Mouse (Mus musculus) gastrocnemius, postnatal 25 days (tissue): ENCODE data around the gene Slc1a2. TPM values are rescaled to one million over a fixed set of nuclear protein-coding genes. Genes with fewer than 3 reads are reported as not detected.

Experiments used
- DNase-seq: peaks from one replicate; pipeline ENCODE4 v3.0.0; 2022
- total RNA-seq, 2 experiments: library from RNA; stranded (reverse); gene quantifications; 1 replicate in 1 of 2; 2 replicates in 1 of 2; pipeline ENCODE4 v1.2.3; 2021

Gene Slc1a2
- total RNA-seq, 2 experiments from 2014 or later, result 0.05 to 0.69 TPM

DNA sequence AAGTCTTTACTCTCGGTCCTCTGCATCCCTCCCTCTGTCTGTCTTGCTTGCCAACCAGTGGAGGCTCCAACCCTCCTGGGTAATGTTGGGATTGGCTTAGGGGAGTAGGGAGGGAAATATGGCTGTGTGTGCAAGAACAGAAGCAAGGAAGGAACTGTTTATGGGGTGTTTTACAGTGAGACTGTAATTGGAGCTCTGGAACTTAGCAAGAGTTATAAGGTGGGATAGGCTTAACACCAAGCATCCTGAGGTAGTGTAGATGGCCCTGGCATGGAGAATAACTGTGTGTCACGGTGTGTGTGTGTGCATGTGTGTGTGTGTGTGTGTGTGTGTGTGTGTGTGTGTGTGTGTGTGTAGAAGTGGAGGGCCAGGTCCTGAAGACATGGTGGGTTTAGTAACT lies 55.9 kb downstream of the Slc1a2 start:
- DNase-seq, result no peak

DNA sequence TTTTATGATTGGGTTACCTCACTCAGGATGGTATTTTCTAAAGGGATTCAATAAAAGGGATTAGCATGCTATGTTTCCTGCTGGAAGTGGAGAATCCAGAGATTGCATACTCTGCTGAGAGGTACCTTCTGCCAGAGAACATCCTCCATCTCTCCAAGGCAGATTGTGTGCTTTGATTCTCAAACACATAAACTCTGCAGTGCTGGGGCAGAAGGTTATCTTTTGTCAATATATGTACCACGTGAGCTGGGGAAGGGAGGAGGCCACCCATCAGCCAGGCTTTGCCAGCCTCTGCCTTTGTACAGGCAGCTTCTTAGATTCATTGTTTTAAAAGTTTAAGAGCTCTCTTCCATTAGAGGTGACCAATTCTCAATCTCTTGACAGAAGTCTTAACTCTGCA lies 57.3 kb downstream of the Slc1a2 start:
- no peak for DNase-seq

DNA sequence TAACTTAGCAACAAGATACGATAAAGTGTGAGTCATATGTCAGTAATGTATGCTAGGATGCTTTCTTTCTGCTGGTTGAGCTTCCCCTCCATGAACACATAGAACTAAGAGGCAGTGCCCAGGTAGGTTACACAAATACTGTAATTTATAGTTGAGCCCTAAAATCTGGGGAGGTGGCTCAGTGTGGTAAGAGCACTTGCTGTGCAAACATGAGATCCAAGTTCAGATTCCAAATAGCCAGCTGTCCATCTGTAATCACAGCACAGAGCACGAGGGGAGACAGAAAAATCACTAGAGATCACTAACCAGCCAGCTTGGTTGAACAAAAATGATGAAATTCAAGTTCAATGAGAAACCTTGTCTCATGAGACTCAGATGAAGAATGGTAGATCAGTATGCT lies 63.4 kb downstream of the Slc1a2 start:
- DNase-seq, result no peak

DNA sequence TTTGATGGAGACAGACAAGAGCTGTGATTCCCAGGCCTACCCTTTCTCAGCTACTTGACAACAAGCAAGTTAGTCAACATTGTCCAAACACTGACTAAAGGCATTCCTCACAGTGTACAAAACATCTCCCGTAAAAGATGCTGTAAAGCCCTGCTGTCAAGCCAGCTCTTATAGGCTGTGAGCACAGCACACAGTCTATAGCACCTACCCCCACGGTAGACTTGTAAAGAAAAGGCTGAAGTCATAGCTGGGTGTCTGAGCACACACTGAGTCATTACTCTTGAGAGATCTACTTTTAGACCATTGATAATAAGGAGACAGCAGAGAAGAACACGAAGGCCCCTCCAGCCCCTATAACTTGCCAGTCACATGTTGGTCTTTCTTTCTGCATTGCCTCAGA lies 66.6 kb downstream of the Slc1a2 start:
- no peak for DNase-seq

GRCm38 (mm10) chr2:102730386-102730785 lies 71.9 kb downstream of the Slc1a2 start:
- DNase-seq, result no peak

GRCm38 (mm10) chr2:102730788-102731187 lies 72.3 kb downstream of the Slc1a2 start:
- no peak for DNase-seq

DNA sequence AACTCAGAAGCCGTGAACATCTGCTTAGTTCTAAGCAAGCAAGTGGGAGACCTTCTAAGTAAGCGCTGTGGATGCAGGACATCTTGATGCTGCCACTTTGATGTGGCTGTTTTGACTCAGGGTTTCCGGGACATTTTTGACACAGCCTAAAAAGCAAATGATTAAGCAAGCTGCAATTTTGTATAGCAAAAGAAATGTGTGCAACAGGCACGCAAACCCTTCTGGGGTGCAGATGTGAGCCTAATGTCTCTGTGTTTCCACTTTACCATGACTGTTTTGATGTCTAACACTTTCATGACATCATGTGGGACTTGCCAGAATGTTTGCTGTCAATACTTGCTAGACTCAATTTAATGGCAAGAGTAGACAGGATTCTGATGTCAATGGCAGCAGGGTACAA lies 74.7 kb downstream of the Slc1a2 start:
- DNase-seq, result no peak

DNA sequence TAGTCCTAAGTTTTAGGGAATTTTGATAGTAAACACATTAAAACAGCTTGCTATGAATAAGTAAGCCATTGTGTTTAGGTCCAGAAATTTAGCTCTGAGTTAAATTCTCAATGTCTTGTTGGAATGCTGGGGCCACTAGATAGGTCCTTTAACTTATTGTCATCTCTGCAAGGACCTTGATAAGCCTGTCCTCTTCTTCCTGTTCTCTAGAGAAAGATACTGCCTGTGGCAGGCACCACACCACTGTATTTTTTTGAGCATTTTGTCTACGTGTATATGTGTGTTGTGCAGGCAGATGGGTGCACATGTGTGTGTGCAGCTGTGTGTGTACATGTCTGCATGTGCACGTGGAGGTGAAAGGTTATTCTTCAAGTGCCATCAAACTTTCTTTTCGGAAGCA lies 75.6 kb downstream of the Slc1a2 start:
- DNase-seq, result no peak

DNA sequence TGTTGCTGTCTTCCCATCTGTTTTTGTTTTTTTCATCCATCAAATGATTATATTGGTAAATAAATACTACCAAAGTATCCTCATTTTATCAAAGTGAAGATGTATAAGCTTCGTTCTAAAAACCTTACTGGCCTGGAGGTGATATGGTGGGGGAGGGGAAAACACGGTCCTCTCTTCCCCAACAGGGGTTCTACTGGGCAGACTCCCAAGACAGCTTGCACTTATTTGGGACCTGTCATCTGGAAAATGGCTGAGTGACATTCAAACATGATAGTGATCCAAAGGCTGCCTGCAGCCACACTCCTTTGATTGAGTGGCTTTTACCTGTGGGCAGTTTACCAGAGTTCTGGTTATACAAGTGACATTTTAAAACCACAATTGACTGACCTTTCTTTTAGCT lies 76.6 kb downstream of the Slc1a2 start:
- no peak for DNase-seq

- DNase-seq, result no peak
Measured at GRCm38 (mm10) chr2:102735811-102736210, 77.4 kb downstream of the Slc1a2 start.

DNA sequence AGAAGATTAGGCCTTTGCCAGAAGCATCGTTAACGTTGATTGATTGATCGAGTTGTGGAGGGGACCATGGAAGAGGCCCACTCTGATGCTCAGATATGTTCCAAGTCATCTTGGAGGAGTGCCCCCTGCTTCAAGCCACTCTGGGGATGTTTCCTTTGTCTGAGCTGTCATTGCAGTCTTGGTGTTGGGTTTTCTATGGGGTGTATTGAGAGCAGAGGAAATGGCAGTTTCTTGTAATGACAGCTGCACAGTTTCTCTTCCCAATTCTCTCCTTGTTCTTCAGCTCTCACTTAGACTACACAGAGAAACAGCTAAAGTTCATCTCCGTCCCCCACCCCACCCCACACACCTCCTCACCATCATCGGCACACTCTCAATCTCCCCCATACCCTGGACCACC lies 78.0 kb downstream of the Slc1a2 start:
- DNase-seq, result no peak

GRCm38 (mm10) chr2:102738852-102739251 lies 80.4 kb downstream of the Slc1a2 start:
- no peak for DNase-seq

DNA sequence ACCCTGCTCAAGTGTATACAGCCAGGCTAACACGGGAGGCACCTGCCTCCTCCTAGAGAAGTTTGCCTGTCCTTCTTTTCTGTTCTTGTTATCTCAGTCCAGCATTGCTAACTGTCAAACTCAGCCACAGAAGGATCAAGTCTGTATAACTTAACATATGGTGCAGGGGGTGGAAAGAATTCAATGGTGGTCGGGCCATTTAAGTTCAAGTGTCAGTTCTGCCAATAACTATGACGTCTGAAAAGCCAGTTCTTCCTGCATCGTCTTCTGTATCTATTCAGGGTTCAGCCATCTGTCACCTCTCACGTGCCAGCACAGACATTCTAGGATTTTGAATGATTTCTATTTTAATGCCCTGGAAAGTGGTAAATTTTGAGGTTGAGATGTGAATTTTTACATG lies 84.2 kb downstream of the Slc1a2 start:
- no peak for DNase-seq

DNA sequence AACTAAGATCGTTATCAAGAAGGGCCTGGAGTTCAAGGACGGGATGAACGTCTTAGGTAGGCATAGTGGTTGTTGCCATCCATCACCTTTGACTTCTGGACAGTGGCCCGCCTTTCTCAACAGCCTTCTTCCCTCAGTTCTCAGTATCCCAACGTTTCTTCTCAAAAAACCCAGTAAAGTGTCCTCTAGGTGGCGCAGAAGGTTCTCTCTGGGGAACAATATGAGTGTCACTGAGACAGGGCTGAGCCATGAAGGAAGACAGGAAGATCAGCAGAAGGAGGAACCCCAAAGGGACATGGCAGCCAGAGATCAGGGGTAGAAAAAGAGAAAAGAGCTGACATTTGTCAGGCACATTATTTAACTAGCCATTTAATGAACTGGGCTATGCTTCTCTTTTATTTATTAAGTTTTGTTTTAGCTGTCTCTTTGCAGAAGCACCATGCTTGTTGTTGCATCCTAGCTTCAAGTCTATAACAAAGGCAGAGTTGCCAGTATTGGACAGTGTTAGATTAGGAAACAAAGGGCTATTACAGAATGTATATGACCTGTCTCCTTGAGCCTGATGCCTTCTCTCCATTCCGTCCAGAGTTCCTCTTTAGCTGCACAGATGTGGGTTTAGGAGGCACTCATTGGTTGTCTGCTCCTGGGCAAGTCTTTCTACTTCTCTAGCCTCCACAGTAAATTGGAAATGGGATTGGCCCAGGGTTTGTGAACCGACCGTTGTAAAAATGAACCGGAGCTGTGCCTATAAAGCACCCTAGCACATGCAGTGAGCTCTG lies 85.6 kb downstream of the Slc1a2 start:
- no peak for DNase-seq

- peak; percentile 10 for DNase-seq
Measured at GRCm38 (mm10) chr2:102745259-102745906, 86.9 kb downstream of the Slc1a2 start.

GRCm38 (mm10) chr2:102747758-102748157 lies 89.3 kb downstream of the Slc1a2 start:
- DNase-seq, result no peak

- DNase-seq, result no peak
Measured at GRCm38 (mm10) chr2:102749926-102750325, 91.5 kb downstream of the Slc1a2 start.

DNA sequence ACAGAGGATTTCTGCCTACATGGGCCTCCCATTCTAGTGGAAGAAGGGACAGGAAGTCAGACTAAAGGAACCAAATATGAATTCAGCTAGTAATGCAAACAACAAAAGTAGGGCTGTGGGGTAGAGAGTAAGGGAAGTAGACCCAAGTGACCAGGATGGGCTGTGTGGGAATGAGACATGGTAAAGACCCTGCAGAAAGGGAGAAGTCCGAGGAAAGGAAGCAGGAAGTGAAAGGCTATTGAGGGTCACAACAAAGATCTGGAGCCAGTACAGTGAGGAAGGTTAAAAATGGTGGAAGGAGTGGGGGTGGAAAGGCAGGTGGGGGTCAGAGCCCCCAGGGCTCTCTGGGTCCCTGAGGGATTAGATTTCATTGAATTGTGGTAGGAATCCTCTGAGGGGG lies 93.4 kb downstream of the Slc1a2 start:
- DNase-seq, result no peak

- no peak for DNase-seq
Measured at GRCm38 (mm10) chr2:102757241-102757860, 98.9 kb downstream of the Slc1a2 start.

GRCm38 (mm10) chr2:102759479-102759878 lies 101.0 kb downstream of the Slc1a2 start:
- no peak for DNase-seq

DNA sequence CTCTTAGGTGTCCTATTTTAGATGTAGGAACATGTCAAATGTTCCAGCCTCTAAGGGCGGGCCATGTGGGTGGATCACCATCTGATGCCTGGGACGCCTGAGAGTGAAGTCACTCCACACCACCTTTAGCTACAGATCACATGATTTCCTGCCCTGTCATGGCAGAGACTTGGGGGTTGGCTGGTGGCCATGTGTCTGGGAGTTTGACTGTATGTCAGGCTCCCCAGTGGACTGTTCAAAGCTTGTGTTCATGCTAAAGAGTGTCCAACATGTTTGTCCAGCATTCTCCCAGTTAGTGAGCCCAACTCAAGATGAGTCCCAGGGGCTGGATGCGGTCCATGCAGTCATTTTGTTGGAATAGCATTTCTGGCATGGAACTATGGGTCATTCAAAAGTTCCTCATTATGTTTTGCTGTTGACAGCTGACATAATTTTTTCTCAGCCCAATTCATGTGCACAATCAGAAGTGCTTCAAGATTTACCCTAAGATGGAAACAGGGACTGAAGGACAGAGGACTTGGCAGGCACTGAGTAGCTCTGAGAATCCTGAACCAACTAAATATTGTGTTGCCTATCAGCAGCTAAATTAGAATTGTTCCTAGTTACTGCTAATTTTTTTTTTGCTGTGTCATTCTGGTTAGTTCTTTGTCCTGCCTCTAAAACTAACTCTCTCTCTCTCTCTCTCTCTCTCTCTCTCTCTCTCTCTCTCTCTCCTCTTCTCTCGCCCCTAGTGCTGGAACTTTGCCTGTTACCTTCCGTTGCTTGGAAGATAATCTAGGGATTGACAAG lies 102.0 kb downstream of the Slc1a2 start:
- peak; percentile 30 for DNase-seq

- no peak for DNase-seq
Measured at GRCm38 (mm10) chr2:102763176-102763575, 104.7 kb downstream of the Slc1a2 start.

DNA sequence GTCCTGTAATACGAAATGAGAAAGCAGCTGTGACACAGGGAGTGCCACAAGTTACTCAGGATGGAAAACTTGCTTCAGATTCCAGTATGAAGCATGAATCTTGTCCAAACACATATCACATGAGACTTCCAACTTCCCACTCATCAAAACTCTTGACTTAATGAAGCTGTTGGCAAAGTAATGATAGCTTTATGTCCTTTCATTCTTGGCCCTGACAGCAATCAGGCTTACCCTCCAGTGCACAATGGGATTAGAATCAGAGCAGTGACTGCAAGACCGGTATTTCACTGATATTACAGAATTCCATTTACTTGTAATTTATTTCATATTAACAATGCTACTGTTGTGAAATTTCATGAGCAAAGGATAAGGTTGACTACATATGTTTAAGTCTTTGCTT lies 105.5 kb downstream of the Slc1a2 start:
- DNase-seq, result no peak
